In genomic region chr16:85171976-85172570, GRCm38 (mm10) we compare ENCODE assay signal across 8 mouse cellular contexts. TPM values are rescaled to one million over a fixed set of nuclear protein-coding genes. Genes with fewer than 3 reads are reported as not detected.
A peak's percentile ranks its signal among the peaks of the same experiment; 100 is the strongest.
DNase-seq lines count a peak whose midpoint lies in the region; ATAC-seq and TF ChIP-seq lines count a peak whose summit lies in the region.

No protein-coding gene starts in this region.

- H3K9ac ChIP-seq in embryonic facial prominence, embryonic 15.5 days: peak overlapping the region; percentile 80

- TF ChIP-seq POLR2A in small intestine, adult 2 months (IDR thresholded peaks at IDR 0.05; ENCODE audit: low read depth, low read length): no peak

- peak overlapping the region; percentile 94 for H3K27ac ChIP-seq in embryonic facial prominence, embryonic 15.5 days (replicated peaks)
- H3K27ac ChIP-seq in hindbrain, embryonic 10.5 days: peak overlapping the region; percentile 96
- H3K27ac ChIP-seq in macrophage: peak overlapping the region; percentile 63
- H3K27ac ChIP-seq in small intestine, adult 2 months (ENCODE audit: insufficient read depth, low read depth, low read length): peak overlapping the region; percentile 63

- peaks cover 40% of the 10 kb centered on the region for H3K79me3 ChIP-seq in C2C12 (ENCODE audit: low read depth)

- H3K4me3 ChIP-seq in C2C12 (ENCODE audit: insufficient read depth, poor library complexity, severe bottlenecking): peak overlapping the region; percentile 86
- H3K4me3 ChIP-seq in embryonic facial prominence, embryonic 15.5 days (replicated peaks): peak overlapping the region; percentile 85
- H3K4me3 ChIP-seq in hindbrain, embryonic 10.5 days: peak overlapping the region; percentile 92
- peak overlapping the region; percentile 79 for H3K4me3 ChIP-seq in macrophage (ENCODE audit: inconsistent target)
- H3K4me3 ChIP-seq in small intestine, adult 2 months (ENCODE audit: low read depth, low read length): peak overlapping the region; percentile 88

- H3K79me2 ChIP-seq in C2C12 (ENCODE audit: control insufficient read depth, insufficient read depth) (peaks cover 61% of the 10 kb centered on the region), macrophage (ENCODE audit: inconsistent target) (peaks cover 62% of the 10 kb centered on the region)

- H3K9me3 ChIP-seq in embryonic facial prominence, embryonic 15.5 days (replicated peaks): no peaks in the 10 kb centered on the region
- H3K9me3 ChIP-seq in hindbrain, embryonic 10.5 days: 0 out of 2 replicates have a peak, but pooled peaks cover 3% of the 10 kb centered on the region

- no peak for TF ChIP-seq CTCF in C2C12 (IDR thresholded peaks at IDR 0.05; ENCODE audit: control insufficient read depth, insufficient read depth, insufficient read length)
- TF ChIP-seq CTCF in small intestine, adult 2 months (IDR thresholded peaks at IDR 0.05; ENCODE audit: extremely low read depth, insufficient read length, insufficient replicate concordance, low read depth, low read length): peak; percentile 22; the same call in 1 of the 2 replicates

- no peaks in the 10 kb centered on the region for H3K27me3 ChIP-seq in C2C12 (ENCODE audit: control insufficient read depth, insufficient read depth, insufficient read length)
- H3K27me3 ChIP-seq in embryonic facial prominence, embryonic 15.5 days: no peaks in the 10 kb centered on the region
- peaks cover 12% of the 10 kb centered on the region for H3K27me3 ChIP-seq in hindbrain, embryonic 10.5 days (ENCODE audit: insufficient read depth, poor library complexity, severe bottlenecking)
- H3K27me3 ChIP-seq in small intestine, adult 2 months (ENCODE audit: control insufficient read depth, insufficient read depth, low read length): no peaks in the 10 kb centered on the region

- peak overlapping the region; percentile 58 for H3K4me2 ChIP-seq in embryonic facial prominence, embryonic 15.5 days (replicated peaks)

- H3K36me3 ChIP-seq in C2C12 (ENCODE audit: control insufficient read depth, insufficient read depth) (no peaks in the 10 kb centered on the region), macrophage (ENCODE audit: inconsistent target) (0 out of 2 replicates have a peak, but pooled peaks cover 8% of the 10 kb centered on the region)
- H3K36me3 ChIP-seq in embryonic facial prominence, embryonic 15.5 days: 0 out of 2 replicates have a peak, but pooled peaks cover 2% of the 10 kb centered on the region
- H3K36me3 ChIP-seq in hindbrain, embryonic 10.5 days: peaks cover 24% of the 10 kb centered on the region
- H3K36me3 ChIP-seq in small intestine, adult 2 months (ENCODE audit: control insufficient read depth, insufficient read depth, low read length): no peaks in the 10 kb centered on the region

- DNase-seq in adipocyte (ENCODE audit: low spot score): peak; percentile 53
- peak; percentile 75 for DNase-seq in hindbrain, embryonic 10.5 days (ENCODE audit: low spot score)
- DNase-seq in left cerebral cortex, adult 11 months (ENCODE audit: low spot score): peak; percentile 62
- no peak for DNase-seq in urinary bladder, adult 18-20 months (ENCODE audit: low spot score in 2 of 2)

- H3K4me1 ChIP-seq in embryonic facial prominence, embryonic 15.5 days: peaks cover 25% of the 10 kb centered on the region
- H3K4me1 ChIP-seq in hindbrain, embryonic 10.5 days (replicated peaks): peaks cover 36% of the 10 kb centered on the region
- peaks cover 18% of the 10 kb centered on the region; the same call in 1 of the 2 replicates for H3K4me1 ChIP-seq in small intestine, adult 2 months (ENCODE audit: control insufficient read depth, insufficient read depth, insufficient read length, low read length)

- ATAC-seq in embryonic facial prominence, embryonic 15.5 days (ENCODE audit: insufficient number of reproducible peaks, low FRiP score, low TSS enrichment, low read depth): peak; percentile 52

- peak overlapping the region; percentile 81 for H3ac ChIP-seq in C2C12 (ENCODE audit: control insufficient read depth, insufficient read length, low read depth)

- WGBS in embryonic facial prominence, embryonic 15.5 days: 2% methylated on average over 10 of the region's 10 CpGs
- WGBS in hindbrain, embryonic 10.5 days: under 1% methylated on average over 9 of the region's 10 CpGs
- 20% methylated on average over 10 of the region's 10 CpGs for WGBS in macrophage (ENCODE audit: missing documents)
- WGBS in small intestine, adult 2 months: 4% methylated on average over 10 of the region's 10 CpGs

TF ChIP-seq in C2C12, 6 proteins besides CTCF, POLR2A, EP300 and RAD21:
- TF ChIP-seq USF1 (IDR thresholded peaks at IDR 0.05; ENCODE audit: low read depth) (no peak), MAX (IDR thresholded peaks at IDR 0.05) (no peak), MYOG (IDR thresholded peaks at IDR 0.05; ENCODE audit: control insufficient read depth, extremely low read depth, insufficient read length) (no peak), FOSL1 (IDR thresholded peaks at IDR 0.05; ENCODE audit: insufficient read depth, low read length, poor library complexity, severe bottlenecking) (no peak), MYOD1 (IDR thresholded peaks at IDR 0.05; ENCODE audit: control insufficient read depth, insufficient read length, low read depth) (no peak), CEBPB (IDR thresholded peaks at IDR 0.05; ENCODE audit: low read depth) (no peak)

RNA-seq across cellular contexts. Expression of gene App, which starts 1.5 kb away (rescaled TPM):
- 107 TPM for polyA plus RNA-seq in C2C12 (2012; fragmentation: generic; extraction: Trizol)
- polyA plus RNA-seq in embryonic facial prominence, embryonic 15.5 days (2015; fragmentation: Nextera tagmentation; extraction: Ambion mirVana): 233 and 261 TPM in 2 replicates
- 125 and 161 TPM in 2 replicates for polyA plus RNA-seq in hindbrain, embryonic 10.5 days (2016; fragmentation: Nextera tagmentation; extraction: Ambion mirVana)
- total RNA-seq in macrophage (2018; cell fraction: chromatin; rRNA removed): 1,000 to 10,000 TPM in 1 of 26 experiments, 100 to 1,000 TPM in 25; 132 to 1,211 (median 191) TPM
- 100 to 1,000 TPM; 297 to 558 (median 409) TPM for total RNA-seq in macrophage (2018; cell fraction: cytosol; rRNA removed)
- 100 to 1,000 TPM; 477 to 981 (median 771) TPM for total RNA-seq in macrophage (2018; cell fraction: nucleus; rRNA removed)
- polyA plus RNA-seq in macrophage (2018): 391 to 669 TPM (median 546 TPM) in 3 replicates
- 133 and 387 TPM in 2 replicates for polyA plus RNA-seq in small intestine, adult 2 months (2012; rRNA removed)

Comparison
In these comparisons a context has a peak if more than half of its experiments do, and no peak if none do; other contexts are left out.
1. DNase-seq: peak in adipocyte (single experiment), hindbrain, embryonic 10.5 days (single experiment) and left cerebral cortex, adult 11 months (single experiment); none in urinary bladder, adult 18-20 months (0 of 2).
2. Peak in every context shown above with its lines, with median percentiles within 50 percentile points of each other: H3K4me3 ChIP-seq and H3K27ac ChIP-seq.